Mouse (Mus musculus) embryo, embryonic 11.5 days (tissue): ENCODE data around the gene Itfg1.
"Not testable (repeated sequence)": the region's sequence is repeated elsewhere in the genome, so short reads cannot be mapped to it uniquely, and the experiment has no call there.

Source experiments
- DNase-seq: peaks from one replicate; pipeline ENCODE4 v3.0.0-alpha.2; 2012; ENCODE audit warnings: low read depth, low spot score

The Itfg1 gene

DNA sequence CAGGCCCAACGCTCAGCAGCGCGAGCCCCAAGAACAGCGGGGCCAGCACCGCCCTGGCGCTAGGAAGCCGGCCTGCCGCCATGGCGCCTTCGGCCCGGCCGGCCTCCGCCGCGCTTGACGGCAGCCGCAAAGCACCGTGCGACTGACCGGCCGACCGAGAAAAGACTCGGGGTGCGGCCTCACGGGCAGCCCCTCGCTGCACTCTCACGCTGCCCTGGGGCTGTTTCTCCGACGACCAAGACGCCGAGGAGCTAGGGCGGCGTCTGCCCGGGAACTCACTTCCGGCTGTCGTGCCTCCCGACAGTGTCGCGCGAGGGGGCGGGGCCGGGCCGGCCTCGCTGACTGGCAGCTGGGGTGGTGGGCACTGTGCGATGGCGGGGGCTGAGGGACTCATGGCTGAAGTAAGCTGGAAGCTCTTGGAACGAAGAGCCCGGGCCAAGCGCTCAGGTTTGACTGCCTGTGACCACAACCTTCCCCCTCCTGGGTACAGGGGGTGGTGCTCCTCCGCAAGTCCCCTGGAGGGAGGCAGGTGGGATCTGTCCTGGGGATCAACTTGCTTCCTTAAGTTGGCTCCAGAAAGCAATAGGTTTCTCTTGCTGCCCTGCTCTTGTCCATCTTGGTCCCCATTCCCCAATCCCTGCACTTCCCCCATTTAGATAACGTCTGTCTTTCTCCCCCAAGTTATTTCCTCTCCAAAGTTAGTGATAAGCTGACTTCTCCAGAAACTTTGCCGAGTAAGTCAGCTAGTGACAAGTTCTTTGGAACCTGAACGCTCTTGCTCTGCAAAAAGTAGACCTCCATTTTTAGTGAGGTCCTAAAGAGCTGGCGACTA lies at the start of gene Itfg1, which contains the start of gene Phkb:
TSS of gene Itfg1 (minus strand) at position 265 of the 832 bp plus-strand sequence.
TSS of gene Phkb (plus strand) at position 303 of the 832 bp plus-strand sequence.
- peak; percentile 85 for DNase-seq

GRCm38 (mm10) chr8:85884811-85885210 lies 44.1 kb upstream of the Itfg1 start:
- no peak for DNase-seq

DNA sequence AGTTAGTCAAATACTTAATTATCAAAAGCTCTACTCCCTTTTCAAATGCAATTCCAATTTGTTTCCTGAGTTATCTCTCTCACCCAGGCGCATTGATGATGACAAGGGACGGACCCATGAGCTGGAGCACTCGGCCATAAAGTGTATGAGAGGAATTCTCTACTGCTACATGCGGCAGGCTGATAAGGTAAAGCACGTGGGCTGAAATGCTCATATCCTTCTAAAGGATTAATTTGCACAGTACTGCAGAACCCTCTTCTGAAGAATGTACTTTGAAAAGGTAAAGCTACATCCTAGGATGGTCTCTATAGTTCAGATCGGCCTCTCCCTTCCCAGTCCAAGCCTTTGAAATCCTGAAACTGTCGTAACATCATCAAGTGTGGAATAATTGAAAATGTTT lies 38.9 kb upstream of the Itfg1 start:
- DNase-seq: no peak

GRCm38 (mm10) chr8:85877976-85878375 lies 37.3 kb upstream of the Itfg1 start:
- no peak for DNase-seq

DNA sequence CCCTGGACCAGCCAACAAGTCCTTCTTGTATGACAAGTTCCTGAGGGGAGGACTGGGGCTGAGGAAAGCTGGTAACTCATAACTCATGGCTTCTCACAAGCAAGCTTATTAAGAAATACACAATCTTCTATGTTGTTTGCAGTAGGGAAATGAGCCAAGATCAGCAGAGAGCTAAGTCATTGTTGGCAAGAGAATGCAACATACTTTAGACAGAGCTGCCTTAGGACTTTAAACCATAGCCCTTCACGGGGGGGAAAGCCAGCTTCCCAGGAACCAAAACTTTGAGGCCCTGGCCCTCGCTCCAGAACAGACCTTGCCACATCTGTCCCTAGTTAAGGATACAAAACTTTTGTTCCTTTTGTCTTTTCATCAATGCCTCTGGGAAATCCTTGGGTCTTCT lies 30.9 kb upstream of the Itfg1 start:
- DNase-seq: no peak

DNA sequence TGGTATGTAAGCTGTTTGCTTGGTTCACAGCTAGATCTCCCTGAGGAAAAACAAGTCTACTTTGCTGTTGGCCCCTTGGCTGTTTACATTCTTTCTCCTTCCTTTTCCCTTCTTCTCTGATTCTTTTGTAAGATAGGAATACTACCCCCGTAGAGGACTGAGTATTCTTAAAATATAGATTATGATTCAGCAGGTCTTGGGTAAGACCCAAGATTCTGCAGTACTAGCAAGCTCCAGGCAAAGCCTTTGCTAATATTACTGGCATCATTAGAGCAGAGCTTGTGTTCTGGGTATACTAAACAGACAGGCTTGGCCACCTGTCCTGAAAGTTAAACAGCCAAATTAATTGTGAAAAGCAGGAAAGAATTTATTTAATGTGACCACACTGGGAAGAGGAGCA lies 21.7 kb upstream of the Itfg1 start:
- no peak for DNase-seq

- DNase-seq: no peak
These were observed 19.9 kb upstream of the Itfg1 start for GRCm38 (mm10) chr8:85860612-85861011.

- not testable (repeated sequence) for DNase-seq
These were observed 16.6 kb upstream of the Itfg1 start for GRCm38 (mm10) chr8:85857227-85857896.

GRCm38 (mm10) chr8:85854220-85855123 lies 13.8 kb upstream of the Itfg1 start:
- no peak for DNase-seq

DNA sequence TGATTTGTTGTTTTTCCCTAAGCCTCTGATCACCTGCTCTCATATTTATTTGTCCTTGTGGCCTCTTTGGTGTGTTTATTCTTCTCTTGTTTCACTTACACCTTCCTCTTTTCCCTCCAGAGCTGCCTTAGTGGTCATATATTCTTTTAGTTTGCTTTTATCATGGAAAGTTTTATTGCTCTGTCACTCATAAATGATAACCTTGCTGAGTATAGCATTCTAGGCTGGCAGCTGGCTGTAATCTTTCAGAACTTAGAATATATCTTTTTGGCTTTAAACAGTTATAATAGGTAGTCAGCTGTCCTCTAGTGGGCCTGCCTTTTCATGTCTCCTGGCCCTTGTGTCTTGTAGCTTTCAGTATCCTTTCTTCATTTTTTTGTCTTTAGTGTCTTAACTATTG lies 5.2 kb upstream of the Itfg1 start:
- DNase-seq: no peak

GRCm38 (mm10) chr8:85841489-85841795 lies 721 bp upstream of the Itfg1 start:
- no peak for DNase-seq

DNA sequence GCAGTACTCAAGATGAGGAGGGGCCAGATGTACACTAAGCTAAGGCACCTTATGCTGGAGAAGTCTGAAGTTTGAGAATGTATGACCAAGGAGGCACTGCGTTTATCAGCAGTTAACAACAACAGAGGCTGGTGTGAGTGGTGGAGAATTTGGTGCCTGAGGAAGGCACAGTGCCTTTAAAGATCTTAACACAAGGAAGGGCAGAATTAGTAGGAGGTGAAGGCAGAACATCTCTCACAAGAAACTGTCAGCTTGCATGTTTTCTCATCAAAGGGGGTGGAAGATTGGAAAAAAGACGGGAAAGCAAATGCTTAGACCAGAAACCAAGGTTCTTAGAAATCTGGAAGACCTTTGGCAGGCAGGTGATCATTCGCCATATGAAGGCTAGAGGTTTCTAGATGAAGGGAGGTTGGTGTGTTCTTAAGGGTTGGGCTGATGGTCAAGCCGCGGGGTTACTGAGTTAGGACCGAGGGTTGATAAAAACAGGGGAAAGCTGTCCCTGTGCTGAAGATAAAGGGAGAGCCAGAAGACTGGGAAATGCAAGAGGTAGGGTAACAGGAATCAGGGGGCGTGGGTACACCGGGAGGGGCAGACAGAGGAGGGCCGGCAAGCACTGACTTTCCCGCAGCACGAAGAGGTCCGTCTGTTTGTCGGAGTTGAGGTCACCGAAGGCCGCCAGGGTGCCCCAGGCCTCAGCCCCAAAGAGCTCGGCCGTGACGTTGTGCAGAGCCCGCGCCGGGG lies 635 bp downstream of the Itfg1 start:
- DNase-seq: no peak

GRCm38 (mm10) chr8:85813621-85814020 lies 27.1 kb downstream of the Itfg1 start:
- no peak for DNase-seq

GRCm38 (mm10) chr8:85801408-85801807 lies 39.3 kb downstream of the Itfg1 start:
- no peak for DNase-seq

DNA sequence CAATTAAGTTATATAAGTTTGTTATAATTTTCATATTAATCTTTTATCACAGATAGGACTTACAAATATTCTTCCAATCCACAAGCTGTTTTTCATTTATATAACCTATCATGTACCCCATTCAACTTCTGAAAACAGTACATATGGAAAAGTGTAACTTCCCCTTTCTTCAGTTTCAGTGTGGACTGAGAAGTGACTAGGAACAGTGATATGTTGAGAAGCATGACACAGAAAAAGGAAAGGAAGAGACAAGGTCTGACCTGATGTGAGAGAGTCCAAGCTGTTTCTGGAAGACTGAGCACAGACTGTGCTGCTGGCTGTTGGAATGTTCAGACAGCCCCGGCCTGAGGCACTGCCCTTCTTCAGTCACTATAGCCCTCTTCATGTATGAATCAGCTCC lies 40.6 kb downstream of the Itfg1 start:
- DNase-seq: no peak

DNA sequence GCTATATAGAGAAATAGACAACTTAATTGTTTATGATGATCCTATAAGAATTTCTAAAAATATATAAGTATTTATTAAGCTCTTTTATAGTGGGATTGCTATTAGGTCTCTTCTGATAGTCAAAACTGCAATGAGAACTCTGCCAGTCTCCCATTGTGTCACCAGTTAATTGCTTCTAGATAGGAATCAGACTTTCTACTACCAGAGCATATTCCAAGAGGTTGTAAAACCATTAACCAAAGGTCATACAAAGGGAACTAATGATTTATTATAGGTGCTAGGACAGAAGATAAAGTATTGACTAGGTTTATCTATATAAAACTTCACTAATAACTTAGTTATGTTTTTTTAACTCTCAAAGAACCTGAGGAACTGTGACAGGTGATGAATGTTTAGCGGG lies 44.3 kb downstream of the Itfg1 start:
- not testable (repeated sequence) for DNase-seq

- DNase-seq: no peak
These were observed 52.4 kb downstream of the Itfg1 start for GRCm38 (mm10) chr8:85788341-85788740.

DNA sequence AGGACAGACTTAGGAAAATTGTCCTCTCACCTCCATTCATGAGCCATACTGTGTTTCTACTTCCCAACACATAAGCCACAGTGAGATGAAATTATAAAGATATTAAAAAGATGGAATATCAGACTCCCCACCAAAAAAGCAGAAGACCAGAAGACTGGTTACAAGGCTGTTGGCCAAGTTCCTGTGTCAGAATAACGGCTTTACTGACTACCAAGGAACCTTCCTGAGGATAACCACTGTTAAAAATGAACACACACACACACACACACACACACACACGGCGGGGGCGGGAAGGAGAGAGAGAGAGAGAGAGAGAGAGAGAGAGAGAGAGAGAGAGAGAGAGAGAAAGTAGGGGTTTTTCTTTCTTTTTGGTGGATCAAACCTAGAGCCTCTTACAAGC lies 52.8 kb downstream of the Itfg1 start:
- no peak for DNase-seq

- DNase-seq: no peak
These were observed 55.2 kb downstream of the Itfg1 start for GRCm38 (mm10) chr8:85785506-85785905.

DNA sequence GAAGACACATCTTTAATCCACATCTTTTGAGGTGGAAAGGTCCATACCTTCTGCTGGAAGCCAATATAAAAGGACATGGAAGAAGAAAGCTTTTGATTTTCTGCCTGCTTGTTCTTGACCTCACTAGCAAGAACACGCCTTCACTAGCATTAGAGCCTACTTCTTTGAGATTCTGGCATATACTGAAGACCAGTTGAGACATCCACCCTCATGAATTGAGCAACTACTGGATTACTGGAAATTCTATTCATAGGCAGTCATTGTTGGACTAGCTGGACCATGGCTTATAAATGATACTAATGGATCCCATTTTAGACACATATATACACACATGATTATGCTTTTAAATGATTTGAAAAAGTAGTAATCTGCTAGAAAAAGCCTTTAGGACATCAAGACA lies 56.9 kb downstream of the Itfg1 start:
- DNase-seq: no peak

GRCm38 (mm10) chr8:85780091-85780490 lies 60.6 kb downstream of the Itfg1 start:
- no peak for DNase-seq
